Mouse (Mus musculus): ENCODE data around the gene Gsto2. TPM values are rescaled to one million over a fixed set of nuclear protein-coding genes. Genes with fewer than 3 reads are reported as not detected.

Gsto2 gene
- polyA plus RNA-seq, 1 experiment from 2014 or later, result 1.2 TPM

GRCm38 (mm10) chr19:47900558-47900957, 35.2 kb downstream of the Gsto2 start:
- no peak for ATAC-seq (ENCODE audit: insufficient read depth, low FRiP score, low read depth)
- no peak overlapping the region for H3K4me3 ChIP-seq (replicated peaks)
- H3K4me2 ChIP-seq, result no peak overlapping the region
- H3K4me1 ChIP-seq, result peaks cover 29% of the 10 kb centered on the region
- WGBS, result 75% methylated on average over 10 of the region's 10 CpGs
- H3K27me3 ChIP-seq (replicated peaks), result no peaks in the 10 kb centered on the region
- peaks cover 25% of the 10 kb centered on the region; the same call in 1 of the 2 replicates for H3K36me3 ChIP-seq
- no peak overlapping the region for H3K27ac ChIP-seq
- H3K9me3 ChIP-seq, result no peaks in the 10 kb centered on the region
- H3K9ac ChIP-seq, result no peak overlapping the region

GRCm38 (mm10) chr19:47902316-47903201, 37.2 kb downstream of the Gsto2 start:
- H3K9ac ChIP-seq, result no peak overlapping the region

DNA sequence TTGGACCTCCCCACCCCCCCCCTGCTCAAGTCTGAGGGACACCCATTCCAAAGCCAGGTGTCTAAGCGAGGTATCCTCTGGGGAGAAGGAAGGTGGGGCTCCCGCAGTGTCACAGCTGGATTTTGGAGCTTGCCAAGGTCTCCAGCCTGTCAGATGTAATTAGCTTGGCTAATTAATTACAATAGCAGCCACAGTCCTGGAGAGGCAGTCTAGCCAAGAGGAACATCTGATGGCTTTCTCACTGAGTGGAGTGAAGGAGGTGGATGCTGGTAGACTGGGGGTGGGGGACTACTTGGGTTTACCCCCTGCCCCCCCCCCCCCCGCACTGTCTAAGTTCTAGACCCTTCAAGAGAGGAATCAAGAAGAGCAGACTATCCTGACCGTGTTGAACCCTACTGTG, 38.3 kb downstream of the Gsto2 start:
- no peak overlapping the region for H3K27ac ChIP-seq
- H3K9me3 ChIP-seq, result no peaks in the 10 kb centered on the region
- ATAC-seq (ENCODE audit: insufficient read depth, low FRiP score, low read depth), result no peak
- H3K4me1 ChIP-seq, result peaks cover 37% of the 10 kb centered on the region
- no peaks in the 10 kb centered on the region for H3K27me3 ChIP-seq (replicated peaks)
- H3K4me2 ChIP-seq, result no peak overlapping the region
- WGBS, result 69% methylated on average over 4 of the region's 4 CpGs
- no peaks in the 10 kb centered on the region for H3K36me3 ChIP-seq
- no peak overlapping the region for H3K9ac ChIP-seq
- no peak overlapping the region for H3K4me3 ChIP-seq (replicated peaks)

More at GRCm38 (mm10) chr19:47902316-47903201, 37.2 kb downstream of the Gsto2 start:
- Histone ChIP-seq H3K27me3 (replicated peaks) (no peaks in the 10 kb centered on the region), H3K9me3 (no peaks in the 10 kb centered on the region), H3K27ac (no peak overlapping the region), H3K4me1 (peaks cover 32% of the 10 kb centered on the region), H3K4me3 (replicated peaks) (no peak overlapping the region), H3K4me2 (no peak overlapping the region), H3K36me3 (peaks cover 8% of the 10 kb centered on the region; the same call in 1 of the 2 replicates)
- no peak for ATAC-seq (ENCODE audit: insufficient read depth, low FRiP score, low read depth)
- WGBS, result 61% methylated on average over 13 of the region's 13 CpGs

- Histone ChIP-seq H3K36me3 (no peaks in the 10 kb centered on the region), H3K27me3 (replicated peaks) (no peaks in the 10 kb centered on the region), H3K4me3 (replicated peaks) (no peak overlapping the region), H3K9me3 (no peaks in the 10 kb centered on the region), H3K9ac (no peak overlapping the region), H3K4me2 (no peak overlapping the region), H3K4me1 (peaks cover 49% of the 10 kb centered on the region), H3K27ac (no peak overlapping the region)
- 71% methylated on average over 4 of the region's 4 CpGs for WGBS
- no peak for ATAC-seq (ENCODE audit: insufficient read depth, low FRiP score, low read depth)
These were observed 39.7 kb downstream of the Gsto2 start for GRCm38 (mm10) chr19:47905081-47905480.

DNA sequence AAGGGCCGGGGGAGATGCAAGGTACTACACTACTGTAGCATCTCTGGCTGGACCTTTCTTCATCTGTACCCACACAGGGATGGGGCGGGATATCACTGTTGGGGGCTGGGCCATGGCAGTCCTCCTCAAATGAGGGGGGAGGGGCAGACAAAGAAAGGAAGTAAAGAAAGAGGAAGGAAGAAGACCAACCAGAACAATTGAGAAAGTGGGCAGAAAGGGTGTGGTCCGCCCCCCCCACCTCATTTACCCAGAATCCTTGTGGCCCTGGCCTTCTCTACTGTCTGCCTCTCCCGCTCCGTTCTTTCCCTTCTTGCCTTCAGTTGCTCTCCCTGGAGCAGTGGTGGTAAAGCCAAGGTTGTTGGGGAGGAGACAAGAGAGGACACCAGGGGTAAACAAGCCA, 40.3 kb downstream of the Gsto2 start:
- Histone ChIP-seq H3K4me2 (no peak overlapping the region), H3K27ac (no peak overlapping the region), H3K27me3 (replicated peaks) (no peaks in the 10 kb centered on the region), H3K9me3 (no peaks in the 10 kb centered on the region), H3K4me1 (peaks cover 49% of the 10 kb centered on the region), H3K9ac (no peak overlapping the region), H3K4me3 (replicated peaks) (no peak overlapping the region), H3K36me3 (no peaks in the 10 kb centered on the region)
- ATAC-seq (ENCODE audit: insufficient read depth, low FRiP score, low read depth), result no peak
- 85% methylated on average over 5 of the region's 5 CpGs for WGBS

GRCm38 (mm10) chr19:47907596-47907995, 42.3 kb downstream of the Gsto2 start:
- Histone ChIP-seq H3K4me3 (replicated peaks) (no peak overlapping the region), H3K36me3 (no peaks in the 10 kb centered on the region), H3K4me1 (peaks cover 40% of the 10 kb centered on the region), H3K27ac (no peak overlapping the region), H3K4me2 (no peak overlapping the region), H3K9ac (no peak overlapping the region), H3K27me3 (replicated peaks) (no peaks in the 10 kb centered on the region), H3K9me3 (no peaks in the 10 kb centered on the region)
- ATAC-seq (ENCODE audit: insufficient read depth, low FRiP score, low read depth), result no peak
- 88% methylated on average over 9 of the region's 9 CpGs for WGBS

DNA sequence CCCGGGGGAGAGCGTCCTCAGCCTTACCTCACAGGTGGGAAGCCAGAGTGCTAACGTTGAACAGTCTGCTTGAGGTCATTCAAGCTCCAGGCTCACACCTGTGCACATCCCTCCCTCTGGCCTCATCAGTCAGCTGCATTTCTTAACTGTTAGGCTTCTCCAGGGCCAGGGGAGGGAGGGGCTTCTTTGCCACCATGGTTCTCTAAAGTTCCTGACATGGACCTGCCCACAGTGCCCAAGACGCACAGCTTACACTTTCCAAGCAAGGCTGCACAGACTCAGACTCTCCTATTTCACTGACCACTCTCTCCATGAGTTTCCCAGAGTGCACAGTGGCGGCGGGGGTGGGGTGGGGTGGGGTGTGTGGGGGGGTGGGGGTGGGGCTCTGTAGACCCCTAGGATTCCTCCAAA, 43.6 kb downstream of the Gsto2 start:
- ATAC-seq (ENCODE audit: insufficient read depth, low FRiP score, low read depth), result no peak
- no peaks in the 10 kb centered on the region for H3K9me3 ChIP-seq
- 22% methylated on average over 6 of the region's 6 CpGs for WGBS
- no peaks in the 10 kb centered on the region for H3K27me3 ChIP-seq (replicated peaks)
- no peaks in the 10 kb centered on the region for H3K36me3 ChIP-seq
- no peak overlapping the region for H3K9ac ChIP-seq
- peaks cover 30% of the 10 kb centered on the region for H3K4me1 ChIP-seq
- no peak overlapping the region for H3K27ac ChIP-seq
- H3K4me3 ChIP-seq (replicated peaks), result no peak overlapping the region
- peak overlapping the region; percentile 44 for H3K4me2 ChIP-seq

DNA sequence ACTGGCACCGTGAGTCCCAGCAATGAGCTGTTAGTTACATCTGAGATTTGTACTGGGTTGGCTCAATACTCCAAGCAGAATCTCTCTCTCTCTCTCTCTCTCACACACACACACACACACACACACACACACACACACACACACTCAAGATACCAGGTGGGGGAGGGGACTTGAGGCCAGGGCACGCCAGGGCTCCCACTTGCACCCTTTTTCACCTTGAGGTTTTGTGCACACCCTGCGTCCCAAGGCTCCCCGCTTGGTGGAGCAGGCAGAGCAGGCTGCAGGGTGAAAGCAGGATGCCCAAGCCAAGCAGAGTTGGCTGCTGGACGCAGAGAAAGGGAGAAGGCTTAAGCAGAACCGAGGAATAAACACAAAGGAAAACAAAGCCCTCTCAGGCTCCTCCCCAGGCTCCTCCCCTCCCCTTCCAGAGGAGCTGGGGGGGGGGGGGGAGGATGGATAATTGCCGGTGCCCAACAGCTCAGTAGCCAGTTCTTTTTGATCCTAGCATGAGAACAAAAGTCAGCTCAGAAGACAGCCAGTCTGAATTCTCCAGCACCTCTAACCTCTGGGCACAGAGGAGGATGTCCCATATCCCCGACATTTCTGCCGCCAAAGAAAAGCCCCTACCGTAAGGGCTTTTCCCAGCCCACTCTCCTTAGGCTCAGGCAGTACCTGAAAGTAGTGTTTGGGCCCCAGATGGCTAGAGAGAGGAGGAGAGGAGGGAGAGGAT, 44.2 kb downstream of the Gsto2 start:
- no peaks in the 10 kb centered on the region for H3K9me3 ChIP-seq
- 10% methylated on average over 10 of the region's 10 CpGs for WGBS
- no peak overlapping the region for H3K9ac ChIP-seq
- peak overlapping the region; percentile 67 for H3K27ac ChIP-seq
- peak overlapping the region; percentile 13; the same call in 1 of the 2 replicates for H3K4me3 ChIP-seq (replicated peaks)
- peaks cover 30% of the 10 kb centered on the region for H3K4me1 ChIP-seq
- H3K4me2 ChIP-seq, result peak overlapping the region; percentile 44
- no peaks in the 10 kb centered on the region for H3K27me3 ChIP-seq (replicated peaks)
- H3K36me3 ChIP-seq, result no peaks in the 10 kb centered on the region
- ATAC-seq (ENCODE audit: insufficient read depth, low FRiP score, low read depth), result no peak

GRCm38 (mm10) chr19:47910117-47910618, 44.8 kb downstream of the Gsto2 start:
- peak overlapping the region; percentile 44 for H3K4me2 ChIP-seq
- H3K4me1 ChIP-seq, result peaks cover 28% of the 10 kb centered on the region
- 49% methylated on average over 3 of the region's 4 CpGs for WGBS

GRCm38 (mm10) chr19:47910751-47911150, 45.4 kb downstream of the Gsto2 start:
- Histone ChIP-seq H3K9ac (no peak overlapping the region), H3K36me3 (no peaks in the 10 kb centered on the region), H3K4me3 (replicated peaks) (no peak overlapping the region), H3K4me2 (no peak overlapping the region), H3K4me1 (peaks cover 23% of the 10 kb centered on the region), H3K27ac (no peak overlapping the region), H3K9me3 (no peaks in the 10 kb centered on the region), H3K27me3 (replicated peaks) (no peaks in the 10 kb centered on the region)
- 82% methylated on average over 4 of the region's 4 CpGs for WGBS
- ATAC-seq (ENCODE audit: insufficient read depth, low FRiP score, low read depth), result no peak; the same call in 1 of the 2 replicates

More at GRCm38 (mm10) chr19:47910117-47910618, 44.8 kb downstream of the Gsto2 start:
- Histone ChIP-seq H3K27me3 (replicated peaks) (no peaks in the 10 kb centered on the region), H3K36me3 (no peaks in the 10 kb centered on the region), H3K9me3 (no peaks in the 10 kb centered on the region), H3K27ac (no peak overlapping the region), H3K4me3 (replicated peaks) (no peak overlapping the region), H3K9ac (no peak overlapping the region)
- peak; percentile 23; the same call in 1 of the 2 replicates for ATAC-seq (ENCODE audit: insufficient read depth, low FRiP score, low read depth)

GRCm38 (mm10) chr19:47913344-47913743, 48.0 kb downstream of the Gsto2 start:
- no peak for ATAC-seq (ENCODE audit: insufficient read depth, low FRiP score, low read depth)
- WGBS, result 90% methylated on average over 7 of the region's 7 CpGs
- H3K4me2 ChIP-seq, result no peak overlapping the region
- no peak overlapping the region for H3K9ac ChIP-seq
- no peaks in the 10 kb centered on the region for H3K27me3 ChIP-seq (replicated peaks)
- no peaks in the 10 kb centered on the region for H3K9me3 ChIP-seq
- no peaks in the 10 kb centered on the region for H3K36me3 ChIP-seq
- no peak overlapping the region for H3K27ac ChIP-seq
- H3K4me1 ChIP-seq, result peaks cover 39% of the 10 kb centered on the region
- no peak overlapping the region for H3K4me3 ChIP-seq (replicated peaks)

- Histone ChIP-seq H3K4me2 (no peak overlapping the region), H3K4me1 (peaks cover 34% of the 10 kb centered on the region), H3K4me3 (replicated peaks) (no peak overlapping the region), H3K27me3 (replicated peaks) (no peaks in the 10 kb centered on the region), H3K36me3 (no peaks in the 10 kb centered on the region), H3K27ac (no peak overlapping the region), H3K9ac (no peak overlapping the region), H3K9me3 (no peaks in the 10 kb centered on the region)
- no peak for ATAC-seq (ENCODE audit: insufficient read depth, low FRiP score, low read depth)
- WGBS, result 89% methylated on average over 4 of the region's 4 CpGs
These were observed 48.9 kb downstream of the Gsto2 start for GRCm38 (mm10) chr19:47914191-47914590.

All from stomach, embryonic 15.5 days (tissue).